Mouse (Mus musculus): ENCODE results near the gene Lrrk1.

DNA sequence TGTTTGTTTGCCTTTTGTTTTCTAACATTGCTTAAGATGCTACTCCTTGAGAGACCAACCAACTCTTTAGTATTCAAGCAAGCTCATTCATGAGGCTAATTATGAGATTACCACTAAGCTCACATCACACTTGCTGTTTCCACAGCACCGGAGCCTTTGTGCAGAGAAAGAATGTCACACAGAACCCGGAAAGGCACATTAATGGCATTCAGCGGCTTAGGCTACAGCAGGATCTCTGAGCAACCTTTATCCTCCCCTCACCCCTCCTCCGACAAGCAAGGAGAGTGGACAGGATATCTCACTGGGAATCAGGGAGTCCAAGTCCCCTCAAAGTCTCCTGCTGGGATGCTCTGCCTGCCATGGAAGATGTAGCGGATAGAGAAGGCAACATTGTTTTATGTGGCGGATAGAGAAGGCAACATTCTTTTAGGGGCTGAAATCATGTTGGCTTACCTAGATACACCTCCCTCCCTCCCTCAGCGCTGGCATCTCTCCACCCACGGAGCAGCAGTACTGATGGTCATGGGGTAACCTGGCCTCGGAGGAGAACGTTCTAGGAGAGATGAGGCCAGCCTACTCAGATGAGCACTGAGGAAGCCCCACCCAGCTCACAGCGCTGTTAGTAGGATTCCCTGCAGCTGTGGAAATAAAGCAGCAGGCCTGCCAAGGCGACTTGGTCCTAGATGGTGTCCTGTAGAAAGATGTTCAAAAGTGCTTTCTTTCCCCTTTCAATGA, 91.1 kb downstream of the Lrrk1 start:
- TF ChIP-seq CTCF (IDR thresholded peaks at IDR 0.05; ENCODE audit: low read depth) (no peak), EP300 (IDR thresholded peaks at IDR 0.05; ENCODE audit: low read depth) (no peak)

Data from liver, postnatal 0 days (tissue).